8 mouse cellular contexts compared by ENCODE assay signal in genomic region chr3:129429161-129430111, GRCm38 (mm10).
A peak's percentile ranks its signal among the peaks of the same experiment; 100 is the strongest.
DNase-seq lines count a peak whose midpoint lies in the region; TF ChIP-seq lines count a peak whose summit lies in the region.

No protein-coding gene starts in this region.

- no peak for TF ChIP-seq POLR2A in small intestine, adult 2 months (IDR thresholded peaks at IDR 0.05; ENCODE audit: low read depth, low read length)

- intact Hi-C loops in heart, postnatal 14 days (cut with DNase I) = no loop called here

- peak; percentile 39; the same call in 1 of the 2 replicates for TF ChIP-seq CTCF in small intestine, adult 2 months (IDR thresholded peaks at IDR 0.05; ENCODE audit: extremely low read depth, insufficient read length, insufficient replicate concordance, low read depth, low read length)

- 56% methylated on average over 8 of the region's 8 CpGs for WGBS in small intestine, adult 2 months

- no peaks in the 10 kb centered on the region for H3K36me3 ChIP-seq in small intestine, adult 2 months (ENCODE audit: control insufficient read depth, insufficient read depth, low read length)

- no peak overlapping the region for H3K27ac ChIP-seq in small intestine, adult 2 months (ENCODE audit: insufficient read depth, low read depth, low read length)

- H3K27me3 ChIP-seq in small intestine, adult 2 months (ENCODE audit: control insufficient read depth, insufficient read depth, low read length) = no peaks in the 10 kb centered on the region

- H3K4me1 ChIP-seq in small intestine, adult 2 months (ENCODE audit: control insufficient read depth, insufficient read depth, insufficient read length, low read length) = no peaks in the 10 kb centered on the region

- DNase-seq in heart, adult 18-20 months = peak; percentile 10 to 26
- no peak for DNase-seq in heart, postnatal 14 days
- peak; percentile 39 for DNase-seq in 416B (ENCODE audit: low read depth)
- DNase-seq in adrenal gland, postnatal 10 days = peak; percentile 57
- peak; percentile 63 to 73 for DNase-seq in kidney, postnatal 4 days
- DNase-seq in urinary bladder, postnatal 25 days (ENCODE audit: low spot score) = no peak
- no peak for DNase-seq in spleen, adult 18-20 months

- H3K4me3 ChIP-seq in small intestine, adult 2 months (ENCODE audit: low read depth, low read length) = no peak overlapping the region

Comparison
In these comparisons a context has a peak if more than half of its experiments do, and no peak if none do; other contexts are left out.
1. DNase-seq: peak in heart, adult 18-20 months (2 of 2), 416B (single experiment), adrenal gland, postnatal 10 days (single experiment) and kidney, postnatal 4 days (2 of 2); none in heart, postnatal 14 days (0 of 2), urinary bladder, postnatal 25 days (single experiment) and spleen, adult 18-20 months (0 of 2).